Mouse (Mus musculus): ENCODE measurements around the gene Acp5. TPM values are rescaled to one million over a fixed set of nuclear protein-coding genes. Genes with fewer than 3 reads are reported as not detected.
"Not testable (repeated sequence)": the region's sequence is repeated elsewhere in the genome, so short reads cannot be mapped to it uniquely, and the experiment has no call there.

Gene Acp5
- 1 to 10 TPM in 1 of 2 experiments, under 1 TPM in 1; 0.55 to 1.1 TPM for total RNA-seq (2021)
- long read RNA-seq, experiment 1 = 0 reads
- long read RNA-seq, experiment 2 = 0 reads

- no peak for DNase-seq
- intact Hi-C loops (cut with DNase I; ENCODE audit: low total_unique reads) = no loop called here
These were observed at the start of gene Acp5 for GRCm38 (mm10) chr9:22135644-22136390. Gene Acp5 (minus strand): TSS chr9:22135711.

- DNase-seq = no peak
- intact Hi-C loops (cut with DNase I; ENCODE audit: low total_unique reads) = no loop called here
These were observed 36.8 kb upstream of the Acp5 start for GRCm38 (mm10) chr9:22172318-22172717.

- intact Hi-C loops (cut with DNase I; ENCODE audit: low total_unique reads) = no loop called here
- DNase-seq = no peak
These were observed 33.8 kb upstream of the Acp5 start for GRCm38 (mm10) chr9:22169327-22169726.

- no peak for DNase-seq
- intact Hi-C loops (cut with DNase I; ENCODE audit: low total_unique reads) = no loop called here
These were observed 32.2 kb upstream of the Acp5 start for GRCm38 (mm10) chr9:22167751-22168150.

- DNase-seq = no peak
- intact Hi-C loops (cut with DNase I; ENCODE audit: low total_unique reads) = no loop called here
These were observed 31.2 kb upstream of the Acp5 start for GRCm38 (mm10) chr9:22166686-22167085.

GRCm38 (mm10) chr9:22165964-22166363 is 30.5 kb upstream of the Acp5 start:
- intact Hi-C loops (cut with DNase I; ENCODE audit: low total_unique reads) = no loop called here
- no peak for DNase-seq

GRCm38 (mm10) chr9:22164711-22165668 is 29.5 kb upstream of the Acp5 start:
- peak; percentile 43 for DNase-seq
- intact Hi-C loops (cut with DNase I; ENCODE audit: low total_unique reads) = no loop called here

GRCm38 (mm10) chr9:22162912-22163311 is 27.4 kb upstream of the Acp5 start:
- intact Hi-C loops (cut with DNase I; ENCODE audit: low total_unique reads) = no loop called here
- DNase-seq = no peak

GRCm38 (mm10) chr9:22162305-22162704 is 26.8 kb upstream of the Acp5 start:
- intact Hi-C loops (cut with DNase I; ENCODE audit: low total_unique reads) = no loop called here
- no peak for DNase-seq

- no peak for DNase-seq
- intact Hi-C loops (cut with DNase I; ENCODE audit: low total_unique reads) = no loop called here
These were observed 25.8 kb upstream of the Acp5 start for GRCm38 (mm10) chr9:22161299-22161698.

GRCm38 (mm10) chr9:22157516-22158265 is 22.2 kb upstream of the Acp5 start:
- intact Hi-C loops (cut with DNase I; ENCODE audit: low total_unique reads) = no loop called here
- DNase-seq = no peak

GRCm38 (mm10) chr9:22156497-22157245 is 21.2 kb upstream of the Acp5 start, which contains the start of gene Pigyl:
Gene Pigyl (plus strand): TSS chr9:22156846.
- intact Hi-C loops (cut with DNase I; ENCODE audit: low total_unique reads) = no loop called here
- peak; percentile 100 for DNase-seq

- intact Hi-C loops (cut with DNase I; ENCODE audit: low total_unique reads) = no loop called here
- peak; percentile 50 for DNase-seq
These were observed 20.1 kb upstream of the Acp5 start for GRCm38 (mm10) chr9:22155614-22156013.

GRCm38 (mm10) chr9:22153810-22154209 is 18.3 kb upstream of the Acp5 start:
- intact Hi-C loops (cut with DNase I; ENCODE audit: low total_unique reads) = no loop called here
- no peak for DNase-seq

- DNase-seq = no peak
- intact Hi-C loops (cut with DNase I; ENCODE audit: low total_unique reads) = no loop called here
These were observed 15.4 kb upstream of the Acp5 start for GRCm38 (mm10) chr9:22150946-22151345.

GRCm38 (mm10) chr9:22150249-22150693 is 14.8 kb upstream of the Acp5 start:
- intact Hi-C loops (cut with DNase I; ENCODE audit: low total_unique reads); DNase-seq: not testable (repeated sequence)

- intact Hi-C loops (cut with DNase I; ENCODE audit: low total_unique reads) = loop anchor here (10.0 kb wide), 1 partner anchor 175 kb away; no protein-coding TSS in a partner anchor
- DNase-seq = no peak
These were observed 14.1 kb upstream of the Acp5 start for GRCm38 (mm10) chr9:22149426-22150248.

Measured in gastrocnemius, postnatal 14 days (tissue).